Mouse (Mus musculus): ENCODE data around the gene Ccdc175. TPM values are rescaled to one million over a fixed set of nuclear protein-coding genes. Genes with fewer than 3 reads are reported as not detected.
A peak's percentile ranks its signal among the peaks of the same experiment; 100 is the strongest.

The Ccdc175 gene
- total RNA-seq, 2 experiments from 2014 or later = not detected

DNA sequence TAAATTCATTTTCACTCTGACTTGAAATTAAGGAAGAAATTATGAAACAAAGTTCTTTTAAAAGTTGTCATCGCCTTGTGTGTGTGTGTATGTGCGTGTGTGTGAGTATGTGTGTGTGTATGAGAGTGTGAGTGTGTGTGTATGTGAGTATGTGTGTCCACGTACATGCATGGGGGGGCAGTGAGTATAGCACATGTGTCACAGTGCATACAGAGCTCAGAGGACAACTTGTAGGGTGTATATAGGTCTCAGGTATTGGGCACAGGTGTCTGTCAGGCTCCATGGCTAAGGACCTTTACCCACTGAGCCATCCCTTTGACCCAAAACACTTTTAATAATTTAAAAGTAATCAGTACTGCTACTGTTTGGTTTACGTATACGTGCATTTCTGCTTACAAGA, 80.8 kb downstream of the Ccdc175 start:
- no peak for ATAC-seq (ENCODE audit: poor library complexity, severe bottlenecking)

DNA sequence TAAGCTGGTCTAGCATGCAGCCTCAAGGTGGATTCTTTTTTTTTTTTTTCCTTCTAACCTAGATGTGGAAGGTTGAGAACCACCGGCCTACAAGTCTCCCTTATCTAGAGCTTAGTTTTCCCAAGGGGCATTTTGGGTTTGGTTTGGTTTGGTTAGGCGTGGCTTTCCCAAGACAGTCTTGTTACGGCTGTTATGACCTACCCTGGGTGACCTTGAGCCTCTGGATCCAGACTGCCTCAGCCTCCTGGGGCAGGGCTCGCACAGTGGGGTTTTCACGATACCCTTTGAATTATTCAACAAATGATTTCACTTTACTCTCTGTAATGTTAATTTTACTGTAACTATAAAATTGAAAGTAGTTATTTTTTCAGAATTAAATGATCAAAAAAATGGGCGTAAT, 82.1 kb downstream of the Ccdc175 start:
- ATAC-seq (ENCODE audit: poor library complexity, severe bottlenecking) = no peak

DNA sequence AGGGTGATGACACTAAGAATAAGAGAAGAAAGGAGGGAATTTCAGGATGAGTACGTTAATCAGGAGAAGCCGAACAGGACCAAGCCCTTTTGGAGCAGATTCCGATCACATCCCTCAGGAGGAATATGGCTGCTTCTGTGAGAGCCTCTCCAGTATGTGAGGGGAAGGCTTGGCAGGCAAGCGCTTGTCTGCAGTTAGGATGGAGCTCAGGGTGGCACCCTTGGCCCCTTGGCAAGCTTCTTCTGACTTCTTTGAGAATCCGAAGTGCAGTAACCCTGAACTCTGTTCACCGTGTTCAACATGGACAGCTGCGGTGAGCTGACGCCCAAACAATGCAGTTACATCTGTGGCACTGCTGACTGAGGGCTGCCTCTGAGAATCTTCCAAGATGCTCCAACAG, 87.9 kb downstream of the Ccdc175 start:
- ATAC-seq (ENCODE audit: poor library complexity, severe bottlenecking) = no peak

DNA sequence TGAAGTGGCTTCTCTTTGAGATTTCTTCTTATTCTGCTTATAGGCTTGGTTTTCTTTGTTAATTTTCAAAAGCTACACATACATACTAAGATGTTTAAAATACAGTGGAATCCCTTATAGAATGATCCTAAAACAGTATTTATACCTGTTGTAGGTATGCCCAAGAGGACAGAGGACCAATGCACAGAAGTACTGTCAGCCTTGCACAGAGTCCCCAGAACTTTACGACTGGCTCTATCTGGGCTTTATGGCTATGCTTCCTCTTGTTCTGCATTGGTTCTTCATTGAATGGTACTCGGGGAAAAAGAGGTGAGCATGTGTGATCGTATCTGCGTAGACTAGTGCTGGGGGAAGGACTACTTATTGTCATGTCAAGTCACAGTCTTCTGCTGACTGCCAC, 95.0 kb downstream of the Ccdc175 start:
- no peak for ATAC-seq (ENCODE audit: poor library complexity, severe bottlenecking)

DNA sequence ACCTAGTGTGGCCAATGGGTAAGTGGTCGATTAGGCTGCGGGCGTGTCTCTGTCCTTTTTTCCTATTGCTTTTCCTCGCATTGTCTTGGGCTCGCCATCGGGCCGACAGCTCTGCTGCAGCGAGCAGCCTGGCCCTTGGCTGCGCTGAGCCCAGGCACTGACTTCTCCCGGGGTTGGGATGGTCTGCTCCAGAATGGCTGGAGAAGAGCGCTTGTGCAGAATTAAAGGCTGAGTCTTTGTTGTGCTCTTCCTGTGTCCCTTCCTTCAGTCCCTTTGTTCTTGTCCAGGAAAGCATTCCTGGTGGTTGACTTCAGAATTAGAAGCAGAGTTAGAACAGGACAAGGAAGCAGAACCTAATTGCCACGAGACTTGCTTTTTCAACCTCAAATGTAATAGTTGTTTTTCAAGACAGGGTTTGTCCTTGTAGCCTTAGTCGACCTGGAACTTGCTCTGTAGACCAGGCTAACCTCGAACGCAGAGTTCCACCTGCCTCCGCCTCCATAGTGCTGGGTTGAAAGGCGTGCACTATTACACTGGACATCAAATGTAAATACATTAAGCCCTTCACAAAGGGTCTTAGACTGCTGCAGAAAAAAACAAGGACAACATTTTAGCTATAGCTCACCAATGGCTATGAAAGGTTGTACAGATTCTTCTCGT, 98.5 kb downstream of the Ccdc175 start:
- no peak for ATAC-seq (ENCODE audit: poor library complexity, severe bottlenecking)

DNA sequence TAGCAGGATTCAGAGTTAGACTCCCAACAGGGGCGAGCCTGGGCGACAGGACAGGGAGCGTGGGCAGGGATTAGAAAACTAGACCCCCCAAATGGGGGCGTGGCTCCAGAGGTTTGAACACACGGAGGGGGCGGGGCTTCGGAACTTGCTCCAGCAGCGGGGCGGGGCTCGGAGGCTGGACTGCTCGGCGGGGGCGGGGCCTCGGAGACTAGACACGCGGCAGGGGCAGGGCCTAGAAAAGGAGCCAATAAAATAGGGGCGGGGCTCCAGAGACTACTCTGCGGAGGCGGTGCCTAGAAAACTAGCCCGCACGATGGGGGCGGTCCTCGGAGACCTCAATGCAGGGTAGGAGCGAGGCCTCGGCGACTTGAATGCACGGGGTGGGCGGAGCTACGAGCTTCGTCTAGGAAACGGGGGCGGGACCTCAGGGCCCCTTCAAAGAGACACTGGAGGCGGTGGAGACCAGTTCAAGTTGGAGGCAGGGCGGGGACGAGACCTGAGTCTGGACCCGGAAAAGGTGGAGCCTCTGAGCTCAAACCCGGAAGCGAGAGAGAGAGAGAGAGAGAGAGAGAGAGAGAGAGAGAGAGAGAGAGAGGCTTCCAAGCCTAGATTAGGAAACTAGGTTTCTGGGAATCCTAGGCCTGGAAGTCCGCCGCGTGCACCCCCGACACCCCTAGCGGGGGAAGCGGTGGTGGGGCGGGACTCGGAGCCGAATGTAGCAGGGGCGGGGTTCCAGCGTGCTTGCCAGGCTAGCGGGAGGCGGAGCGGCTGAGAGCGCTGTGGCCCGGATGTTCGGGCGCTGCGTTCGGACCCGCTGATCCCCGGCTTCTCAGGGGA, 99.3 kb downstream of the Ccdc175 start, which contains the start of the genes L3hypdh and Jkamp:
Gene L3hypdh, minus strand, starts transcription at position 111 of the 837 bp plus-strand sequence.
Gene Jkamp, plus strand, starts transcription at position 261 of the 837 bp plus-strand sequence.
- ATAC-seq (ENCODE audit: poor library complexity, severe bottlenecking) = peak; percentile 82

DNA sequence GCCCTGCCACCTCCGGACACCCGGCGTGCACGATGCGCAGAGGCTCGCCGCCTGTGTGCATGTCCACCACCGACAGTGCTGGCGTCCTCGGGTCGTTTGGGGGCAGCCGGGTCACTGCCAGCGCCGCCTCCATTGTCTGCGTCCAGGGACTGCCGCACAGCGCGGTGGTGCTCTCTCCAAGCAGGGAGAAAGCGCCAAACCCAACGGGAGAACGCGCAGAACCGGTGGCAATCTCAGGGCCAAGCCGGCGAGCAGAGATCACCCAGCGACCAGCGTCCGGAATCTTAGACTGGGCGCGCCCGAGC, 99.9 kb downstream of the Ccdc175 start:
- ATAC-seq (ENCODE audit: poor library complexity, severe bottlenecking) = peak; percentile 14

DNA sequence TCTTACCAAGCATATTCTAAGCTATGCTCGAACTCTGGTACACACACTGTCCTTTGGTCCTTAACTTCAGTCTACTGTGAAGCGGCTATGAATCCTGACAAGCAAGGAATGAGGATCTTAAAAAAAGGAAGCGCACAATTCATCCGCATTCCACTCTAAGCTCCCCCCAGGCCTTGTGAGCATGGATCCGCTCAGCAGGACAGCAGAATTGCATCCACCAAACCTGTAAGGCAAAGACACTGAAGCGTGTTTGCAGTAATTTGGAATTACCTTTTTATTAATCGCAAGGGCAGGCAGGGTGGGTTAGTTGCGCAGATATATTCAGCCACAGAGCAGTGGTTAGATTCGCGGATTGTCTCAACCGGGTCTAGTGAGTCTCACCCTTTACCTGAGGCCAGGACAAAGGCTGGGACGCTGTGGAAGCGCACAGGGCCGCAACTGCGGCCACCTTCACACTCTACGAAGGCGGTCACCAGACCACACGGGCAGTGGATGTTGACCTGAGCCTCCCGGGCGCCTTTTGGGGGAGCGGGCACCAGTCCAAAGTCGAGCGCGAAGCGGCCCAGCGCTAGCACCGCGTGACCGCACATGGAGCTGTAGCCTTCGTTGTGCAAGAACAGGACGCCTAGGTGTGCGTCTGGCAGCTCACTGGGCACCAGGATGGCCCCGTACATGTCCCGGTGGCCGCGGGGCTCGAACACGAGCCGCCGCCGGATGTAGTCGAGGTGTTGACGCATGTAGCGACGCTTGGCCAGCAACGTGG, 100.4 kb downstream of the Ccdc175 start:
- ATAC-seq (ENCODE audit: poor library complexity, severe bottlenecking) = no peak

DNA sequence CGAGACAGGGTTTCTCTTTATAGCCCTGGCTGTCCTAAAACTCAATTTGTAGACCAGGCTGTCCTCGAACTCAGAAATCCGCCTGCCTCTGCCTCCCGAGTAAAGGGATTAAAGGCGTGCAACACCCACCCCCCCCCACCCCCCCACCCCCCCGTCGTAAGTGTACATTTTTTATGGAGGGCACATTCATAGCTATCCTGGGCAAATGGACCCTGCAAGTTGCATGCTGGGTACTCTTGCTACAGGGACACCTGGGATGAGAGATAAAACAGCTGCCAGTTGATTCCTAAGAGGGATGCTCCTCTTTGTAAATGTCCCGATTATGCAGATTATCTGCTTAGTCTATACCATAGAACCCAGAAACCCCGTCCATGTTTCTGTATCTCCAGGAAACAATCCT, 101.6 kb downstream of the Ccdc175 start:
- ATAC-seq (ENCODE audit: poor library complexity, severe bottlenecking) = no peak

DNA sequence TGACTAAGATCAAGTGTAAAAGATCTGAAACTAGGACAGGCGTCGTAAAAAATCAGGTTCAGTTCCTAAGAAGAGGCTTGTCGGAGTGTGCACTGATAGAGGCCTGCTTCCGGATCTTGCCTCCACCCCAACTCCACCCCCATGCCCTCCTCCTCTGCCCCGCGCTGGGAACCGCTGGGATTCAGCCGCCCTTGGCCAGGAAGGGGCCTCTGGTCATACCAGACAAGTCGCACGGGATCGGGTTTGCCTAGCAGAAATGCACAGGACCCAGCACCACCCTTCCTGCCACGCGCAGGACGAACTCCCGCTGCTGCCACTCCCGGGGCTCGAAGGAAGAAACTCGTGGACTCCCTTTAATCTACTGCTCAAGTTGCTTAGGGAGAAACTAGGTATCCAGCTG, 102.5 kb downstream of the Ccdc175 start:
- no peak for ATAC-seq (ENCODE audit: poor library complexity, severe bottlenecking)

DNA sequence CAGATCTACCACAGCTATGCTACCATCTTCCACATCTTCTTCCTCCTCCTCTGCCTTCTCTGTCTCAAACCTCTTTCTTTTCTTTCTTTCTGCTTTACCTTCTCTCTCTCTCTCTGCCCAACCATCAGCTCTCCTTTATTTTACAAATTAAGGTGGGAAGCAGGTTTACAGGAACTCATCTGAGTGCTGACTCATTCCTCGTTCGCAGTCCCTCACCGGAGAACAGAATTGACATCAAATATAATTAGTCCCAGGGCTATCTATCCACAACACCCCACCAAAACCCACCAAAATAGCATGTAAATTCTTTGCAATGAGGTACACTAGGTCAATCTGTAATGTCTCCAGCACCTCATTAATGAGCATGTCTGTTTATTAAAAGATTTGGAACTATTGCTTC, 102.9 kb downstream of the Ccdc175 start:
- ATAC-seq (ENCODE audit: poor library complexity, severe bottlenecking) = no peak

DNA sequence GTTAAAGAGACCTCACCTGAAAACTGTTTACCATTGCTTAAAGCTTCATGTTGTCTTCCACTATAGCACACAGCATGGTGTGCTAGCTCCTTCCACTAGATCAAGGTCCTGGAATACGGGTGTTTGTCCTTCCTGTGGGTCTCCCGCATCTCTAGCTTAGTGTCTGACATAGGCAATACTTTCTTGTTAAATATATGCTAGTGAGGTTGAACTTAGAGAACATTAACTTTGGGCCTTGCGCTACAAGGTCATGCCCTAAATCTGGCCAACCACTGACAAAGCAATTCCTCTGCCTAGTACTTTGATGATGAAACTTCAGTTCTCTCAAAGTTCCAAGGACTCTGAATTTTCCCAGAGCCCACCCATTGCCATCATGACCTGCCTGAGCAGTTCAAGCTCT, 106.6 kb downstream of the Ccdc175 start:
- ATAC-seq (ENCODE audit: poor library complexity, severe bottlenecking) = no peak

DNA sequence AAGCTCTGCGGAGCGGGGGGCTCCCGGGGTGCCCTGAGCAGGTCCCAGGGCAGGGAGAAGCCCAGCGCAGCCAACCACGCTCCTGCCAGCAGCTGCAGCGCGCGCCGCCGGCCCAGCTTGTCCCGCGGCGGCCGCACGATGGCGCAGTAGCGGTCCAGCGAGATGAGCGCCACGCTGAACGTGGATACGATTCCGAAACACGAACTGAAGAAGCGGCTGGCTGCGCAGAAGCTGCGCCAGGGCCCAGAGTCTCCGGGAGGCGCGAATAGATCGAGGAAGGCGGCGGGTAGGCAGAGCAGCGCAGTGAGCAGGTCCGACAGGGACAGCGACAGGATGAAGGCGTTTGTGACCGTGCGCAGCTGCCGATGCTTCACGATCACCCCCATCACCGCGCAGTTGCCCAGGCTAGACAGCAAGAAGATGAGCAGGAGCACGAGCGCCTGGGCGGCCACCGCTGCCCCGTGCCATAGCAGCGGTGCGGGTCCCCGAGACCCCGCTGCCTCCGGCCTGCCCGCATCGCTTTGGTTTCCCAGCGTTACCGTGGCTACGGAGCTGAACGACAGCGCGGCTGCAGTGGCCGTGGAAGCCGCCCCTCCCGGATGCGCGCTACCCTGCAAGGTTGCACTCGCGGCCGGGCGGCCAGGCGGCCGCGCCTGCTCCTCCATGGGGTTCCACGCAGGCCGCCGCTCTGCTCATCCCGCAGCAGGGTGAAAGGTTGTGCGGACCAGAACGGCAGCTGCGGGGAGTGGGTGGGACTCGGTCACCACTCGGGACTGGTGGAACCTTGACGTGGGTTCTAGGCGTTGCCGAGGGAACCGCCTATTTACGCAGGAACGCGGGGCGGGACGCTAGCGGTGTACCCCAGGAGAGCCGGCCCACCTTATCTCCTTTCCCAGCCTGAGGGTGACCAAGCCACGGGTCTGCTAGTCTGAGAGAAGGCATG, 114.2 kb downstream of the Ccdc175 start, which contains the start of gene Gpr135:
Gene Gpr135, minus strand, starts transcription at position 799 of the 943 bp plus-strand sequence.
- ATAC-seq (ENCODE audit: poor library complexity, severe bottlenecking) = peak; percentile 98

DNA sequence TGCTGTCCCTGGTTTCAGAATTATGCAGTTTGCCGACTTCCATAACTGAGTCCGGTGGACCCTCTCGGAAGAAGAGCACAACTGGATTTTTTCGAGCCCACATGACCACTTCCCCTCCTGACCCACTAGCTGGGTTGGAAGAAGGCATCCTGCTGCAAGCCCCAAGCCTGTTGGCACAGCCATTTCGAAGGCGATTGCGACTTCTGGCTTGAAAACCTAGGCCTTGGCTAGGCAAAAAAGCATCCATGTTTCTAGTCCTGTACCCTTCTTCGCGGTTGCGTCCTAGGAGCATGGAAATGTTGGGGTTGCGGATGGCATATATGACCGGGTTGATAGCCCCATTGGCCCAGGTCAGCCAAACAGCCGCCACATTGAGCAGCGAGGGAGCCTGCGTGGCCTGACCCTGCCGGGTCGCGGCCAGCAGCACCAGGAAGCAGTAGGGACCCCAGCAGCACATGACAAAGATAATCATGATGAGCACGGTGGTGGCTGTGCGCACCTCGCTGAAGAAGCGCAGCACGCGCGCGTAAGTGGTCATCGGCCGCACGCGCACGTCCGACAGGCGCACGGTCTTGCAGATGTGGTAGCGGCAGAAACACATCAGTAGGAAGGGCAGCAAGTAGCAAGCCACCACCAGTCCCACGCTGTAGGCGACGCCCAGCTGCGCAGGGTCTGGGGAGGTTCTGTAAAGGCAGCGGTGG, 115.1 kb downstream of the Ccdc175 start:
- ATAC-seq (ENCODE audit: poor library complexity, severe bottlenecking) = peak; percentile 44

DNA sequence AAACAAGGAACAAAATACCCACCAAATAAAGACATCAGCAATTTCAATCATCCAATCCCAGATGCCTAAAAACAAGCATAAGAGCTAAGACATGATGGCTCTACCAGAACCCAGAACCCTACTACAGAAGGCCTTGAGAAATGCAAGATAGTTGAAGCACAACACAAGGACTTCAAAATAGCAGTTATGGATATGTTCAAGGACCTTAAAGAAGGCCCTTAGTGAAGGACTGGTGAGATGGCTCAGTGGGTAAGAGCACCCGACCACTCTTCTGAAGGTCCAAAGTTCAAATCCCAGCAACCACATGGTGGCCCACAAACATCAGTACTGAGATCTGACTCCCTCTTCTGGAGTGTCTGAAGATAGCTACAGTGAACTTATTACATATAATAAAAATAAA, 127.0 kb downstream of the Ccdc175 start:
- no peak for ATAC-seq (ENCODE audit: poor library complexity, severe bottlenecking)

DNA sequence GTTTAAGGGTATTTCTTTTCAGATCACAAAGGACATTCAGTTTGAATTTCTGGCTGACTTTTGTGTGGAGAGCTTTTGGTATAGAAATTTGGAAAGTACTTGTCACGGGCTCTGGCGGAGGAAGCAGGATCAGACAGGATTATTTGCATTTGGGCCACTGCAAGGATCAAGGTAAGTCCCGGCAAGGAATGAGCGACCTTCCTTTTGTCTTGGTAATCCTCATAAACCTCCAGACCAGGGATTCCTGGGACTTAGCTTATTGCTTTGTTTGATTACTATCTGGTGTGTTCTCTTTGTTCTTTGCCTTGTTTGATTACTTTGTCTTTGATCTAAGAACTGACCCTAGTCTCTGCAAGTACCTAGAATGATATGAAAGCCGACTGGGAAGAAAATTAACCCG, 131.0 kb downstream of the Ccdc175 start:
- no peak for ATAC-seq (ENCODE audit: poor library complexity, severe bottlenecking)

DNA sequence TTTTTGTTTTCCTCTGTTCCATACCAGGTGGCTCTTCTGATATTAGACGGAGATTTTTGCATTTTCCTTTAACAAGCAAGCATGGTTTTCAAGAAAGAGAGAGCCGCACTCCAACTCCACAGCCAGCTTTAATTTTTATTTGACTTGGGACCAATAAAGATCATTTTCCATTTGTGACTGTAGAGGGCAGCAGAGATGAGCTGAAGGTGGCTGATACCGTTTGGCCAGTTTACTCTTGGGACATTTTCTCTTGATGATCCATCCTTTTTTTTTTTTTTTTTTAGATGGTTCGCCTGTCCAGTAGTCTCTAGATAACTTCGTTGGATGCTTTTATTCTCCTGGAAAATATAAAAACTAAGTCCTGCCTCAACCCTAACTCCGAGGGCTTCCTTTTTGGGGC, 131.5 kb downstream of the Ccdc175 start:
- peak; percentile 54; the same call in 1 of the 2 replicates for ATAC-seq (ENCODE audit: poor library complexity, severe bottlenecking)

DNA sequence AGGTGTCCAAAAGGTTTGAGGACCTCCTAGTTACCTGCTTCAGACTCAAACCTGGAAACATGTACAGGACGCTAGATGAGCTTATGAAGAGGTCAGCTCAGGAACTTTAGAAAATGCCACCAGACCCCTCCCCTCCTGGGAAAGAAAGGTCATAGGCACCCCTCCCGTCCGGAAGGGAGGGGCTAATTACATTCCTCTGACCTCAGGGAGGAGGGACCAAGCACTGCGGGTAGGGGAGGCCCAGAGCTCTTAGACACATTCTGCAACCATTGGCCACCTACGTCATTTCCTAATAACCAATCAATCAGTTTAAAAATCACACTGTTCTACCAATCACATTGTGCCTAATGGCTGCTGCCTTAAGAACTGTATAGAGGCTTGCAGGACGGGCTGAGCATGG, 132.3 kb downstream of the Ccdc175 start:
- no peak for ATAC-seq (ENCODE audit: poor library complexity, severe bottlenecking)
